Mouse (Mus musculus) adrenal gland (tissue): ENCODE measurements around the gene Cd47.

Source experiments
- intact Hi-C: fragments of 180-260 bp; cut with DNase I; formaldehyde crosslinking; loops from one replicate; pipeline ENCODE4 v1.15.1; 2025

The Cd47 gene

GRCm38 (mm10) chr16:49786116-49786515 lies 14.2 kb upstream of the Cd47 start:
- intact Hi-C loops = no loop called here

- intact Hi-C loops = no loop called here
Measured at GRCm38 (mm10) chr16:49787714-49788113, 12.6 kb upstream of the Cd47 start.

- intact Hi-C loops = no loop called here
Measured at GRCm38 (mm10) chr16:49790575-49791465, 9.5 kb upstream of the Cd47 start.

- intact Hi-C loops = no loop called here
Measured at GRCm38 (mm10) chr16:49792446-49792878, 7.9 kb upstream of the Cd47 start.

GRCm38 (mm10) chr16:49793596-49793995 lies 6.7 kb upstream of the Cd47 start:
- intact Hi-C loops = no loop called here

GRCm38 (mm10) chr16:49796271-49796670 lies 4.1 kb upstream of the Cd47 start:
- intact Hi-C loops = no loop called here

GRCm38 (mm10) chr16:49796954-49797353 lies 3.4 kb upstream of the Cd47 start:
- intact Hi-C loops = no loop called here

GRCm38 (mm10) chr16:49798790-49799189 lies 1.5 kb upstream of the Cd47 start:
- intact Hi-C loops = no loop called here

GRCm38 (mm10) chr16:49800996-49801395 lies 663 bp downstream of the Cd47 start:
- intact Hi-C loops = no loop called here

GRCm38 (mm10) chr16:49801399-49801798 lies 1.1 kb downstream of the Cd47 start:
- intact Hi-C loops = no loop called here

- intact Hi-C loops = no loop called here
Measured at GRCm38 (mm10) chr16:49802993-49803392, 2.7 kb downstream of the Cd47 start.

- intact Hi-C loops = no loop called here
Measured at GRCm38 (mm10) chr16:49803932-49804461, 3.7 kb downstream of the Cd47 start.

GRCm38 (mm10) chr16:49806920-49807319 lies 6.6 kb downstream of the Cd47 start:
- intact Hi-C loops = loop anchor here (5.0 kb wide), 1 partner anchor 40 kb away; no protein-coding TSS in a partner anchor

GRCm38 (mm10) chr16:49807419-49807841 lies 7.1 kb downstream of the Cd47 start:
- intact Hi-C loops = loop anchor here (5.0 kb wide), 1 partner anchor 40 kb away; no protein-coding TSS in a partner anchor

- intact Hi-C loops = loop anchor here (5.0 kb wide), 1 partner anchor 39 kb away; no protein-coding TSS in a partner anchor
Measured at GRCm38 (mm10) chr16:49807862-49808430, 7.6 kb downstream of the Cd47 start.

GRCm38 (mm10) chr16:49811897-49812296 lies 11.6 kb downstream of the Cd47 start:
- intact Hi-C loops = no loop called here

- intact Hi-C loops = no loop called here
Measured at GRCm38 (mm10) chr16:49812821-49813616, 12.7 kb downstream of the Cd47 start.

- intact Hi-C loops = no loop called here
Measured at GRCm38 (mm10) chr16:49814419-49814818, 14.1 kb downstream of the Cd47 start.

GRCm38 (mm10) chr16:49816889-49817288 lies 16.6 kb downstream of the Cd47 start:
- intact Hi-C loops = no loop called here

GRCm38 (mm10) chr16:49818146-49818545 lies 17.8 kb downstream of the Cd47 start:
- intact Hi-C loops = no loop called here

GRCm38 (mm10) chr16:49818627-49819026 lies 18.3 kb downstream of the Cd47 start:
- intact Hi-C loops = no loop called here
